In genomic region chr11:82612026-82612425, GRCm38 (mm10) we compare ENCODE assay signal across 8 mouse cellular contexts.
DNase-seq lines count a peak whose midpoint lies in the region; ATAC-seq and TF ChIP-seq lines count a peak whose summit lies in the region.

No protein-coding gene starts in this region.

- peak; percentile 33 for TF ChIP-seq CTCF in left cerebral cortex, adult 2 months (IDR thresholded peaks at IDR 0.05)

- ATAC-seq in megakaryocyte, adult 5-6 weeks (ENCODE audit: poor library complexity, severe bottlenecking), result peak; percentile 59
- ATAC-seq in erythroblast, adult 5-6 weeks (replicated peaks; ENCODE audit: low FRiP score, poor library complexity, severe bottlenecking), result no peak

- intact Hi-C loops in left cerebral cortex, adult 2 months (cut with DNase I), result loop anchor here (2.0 to 5.0 kb wide), 3 partner anchors 219 to 375 kb away; partner anchors contain the start of genes Fndc8 and Rad51d
- intact Hi-C loops in gastrocnemius, postnatal 14 days (cut with DNase I; ENCODE audit: low total_unique reads), result loop anchor here (5.0 to 10.0 kb wide), 2 partner anchors 280 to 377 kb away; partner anchors contain the start of genes Fndc8 and Rad51d

- no peak overlapping the region for H3K4me3 ChIP-seq in left cerebral cortex, adult 2 months

- H3K27ac ChIP-seq in left cerebral cortex, adult 2 months, result no peak overlapping the region

- DNase-seq in embryo, embryonic 10 days (ENCODE audit: low spot score), result peak; percentile 18
- DNase-seq in embryo, embryonic 9.5 days (ENCODE audit: extremely low spot score), result no peak
- no peak for DNase-seq in left cerebral cortex, adult 2 months (ENCODE audit: extremely low spot score in 1 of 2, low spot score in 2 of 2)
- DNase-seq in left cerebral cortex, adult 8-10 months (ENCODE audit: low spot score in 2 of 2), result no peak
- DNase-seq in adipocyte (ENCODE audit: low spot score), result peak; percentile 50
- DNase-seq in gastrocnemius, postnatal 14 days, result peak; percentile 9

Comparison
In these comparisons a context has a peak if more than half of its experiments do, and no peak if none do; other contexts are left out.
1. DNase-seq: peak in embryo, embryonic 10 days (single experiment), adipocyte (single experiment) and gastrocnemius, postnatal 14 days (single experiment); none in embryo, embryonic 9.5 days (single experiment), left cerebral cortex, adult 2 months (0 of 2) and left cerebral cortex, adult 8-10 months (0 of 2).